Mouse (Mus musculus) heart, postnatal 25 days (tissue): ENCODE results near the gene Arhgap19. TPM values are rescaled to one million over a fixed set of nuclear protein-coding genes. Genes with fewer than 3 reads are reported as not detected.

Source experiments
- DNase-seq: peaks from one replicate; pipeline ENCODE4 v3.0.0; 2022; ENCODE audit warnings: low spot score
- intact Hi-C: fragments of 180-260 bp; cut with DNase I; formaldehyde crosslinking; loops from one replicate; pipeline ENCODE4 v1.15.1; 2025
- total RNA-seq, 2 experiments: library from RNA; stranded (reverse); gene quantifications; 2 replicates each; pipeline ENCODE4 v1.2.3; 2021

Gene Arhgap19
- total RNA-seq, 2 experiments from 2014 or later = 1.6 to 1.8 TPM

GRCm38 (mm10) chr19:41759765-41760164 lies 42.1 kb downstream of the Arhgap19 start:
- no peak for DNase-seq
- intact Hi-C loops = loop anchor here (10.0 kb wide), 2 partner anchors 445 to 675 kb away; no protein-coding TSS in a partner anchor

- intact Hi-C loops = no loop called here
- no peak for DNase-seq
Measured at GRCm38 (mm10) chr19:41759270-41759669, 42.6 kb downstream of the Arhgap19 start.

- intact Hi-C loops = no loop called here
- DNase-seq = no peak
Measured at GRCm38 (mm10) chr19:41754760-41755159, 47.1 kb downstream of the Arhgap19 start.

DNA sequence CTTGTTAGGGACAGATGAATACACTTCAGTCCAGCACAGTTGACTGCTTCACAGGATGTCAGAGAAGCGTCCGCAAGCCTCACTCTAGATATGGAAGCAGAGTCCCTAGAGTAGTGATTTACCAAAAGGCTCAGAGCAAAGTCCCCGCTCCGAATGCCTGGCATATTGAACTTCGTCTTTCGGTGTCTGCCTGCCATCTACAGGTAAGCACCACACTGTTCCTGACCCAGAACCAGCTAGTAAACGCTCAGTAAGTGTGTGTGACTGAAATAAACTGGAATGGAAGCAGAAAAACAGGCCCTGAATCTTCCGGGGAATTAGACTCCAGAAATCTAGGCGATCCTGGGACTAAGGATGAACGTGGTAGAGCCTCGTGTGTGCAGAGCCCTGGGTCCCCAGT lies 49.9 kb downstream of the Arhgap19 start:
- intact Hi-C loops = no loop called here

DNA sequence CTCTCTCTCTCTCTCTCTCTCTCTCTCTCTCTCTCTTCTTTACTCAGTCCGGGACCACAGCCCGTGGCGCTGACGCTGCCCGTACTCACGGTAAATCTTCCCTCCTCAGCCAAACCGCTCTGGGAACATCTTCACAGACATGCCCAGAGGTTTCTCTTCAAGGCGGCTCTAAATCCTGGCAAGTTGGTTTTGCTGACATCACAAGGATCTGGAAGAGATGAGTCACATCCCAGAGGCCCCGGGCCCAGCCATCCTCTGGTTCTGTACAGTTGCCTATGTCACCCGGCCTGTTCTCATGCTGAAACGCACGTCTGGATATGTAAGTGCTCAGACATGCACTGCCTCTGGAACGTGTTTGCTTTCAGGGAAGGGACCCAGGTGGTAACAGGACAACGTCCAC lies 54.4 kb downstream of the Arhgap19 start:
- intact Hi-C loops = no loop called here

More for the DNA sequence above, 49.9 kb downstream of the Arhgap19 start:
- no peak for DNase-seq

DNA sequence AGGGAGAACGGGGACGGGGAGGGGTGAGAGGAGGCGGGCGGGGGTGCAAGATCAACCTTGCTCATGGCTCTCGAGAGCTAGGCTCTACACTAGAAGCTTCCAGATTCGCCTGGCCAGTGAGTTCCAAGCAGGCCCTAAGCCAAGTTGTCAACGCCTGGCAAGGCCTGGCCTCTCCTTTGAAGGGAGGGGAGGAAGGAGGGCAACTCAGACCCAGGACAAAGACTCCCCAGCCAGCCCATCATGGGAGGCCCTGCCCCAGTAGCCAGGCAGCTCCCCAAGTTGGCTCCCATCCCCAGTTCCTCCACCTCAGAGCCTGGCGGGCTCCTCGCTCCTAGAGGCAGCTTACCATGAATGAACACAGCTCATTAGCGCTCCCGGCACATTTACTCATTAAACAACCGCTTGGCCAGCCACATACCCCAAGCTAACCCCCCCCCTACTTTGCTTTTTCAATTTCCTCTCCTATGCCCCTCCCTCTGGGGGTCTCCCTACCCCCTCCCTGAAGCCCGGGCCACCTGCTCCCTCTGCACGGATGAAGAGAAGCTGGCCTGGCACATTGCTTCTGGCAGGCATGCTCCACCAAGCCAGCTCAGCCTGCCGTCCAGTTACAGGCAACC lies 55.8 kb downstream of the Arhgap19 start:
- peak; percentile 7 for DNase-seq
- intact Hi-C loops = no loop called here

More for the DNA sequence above, 54.4 kb downstream of the Arhgap19 start:
- DNase-seq = no peak

DNA sequence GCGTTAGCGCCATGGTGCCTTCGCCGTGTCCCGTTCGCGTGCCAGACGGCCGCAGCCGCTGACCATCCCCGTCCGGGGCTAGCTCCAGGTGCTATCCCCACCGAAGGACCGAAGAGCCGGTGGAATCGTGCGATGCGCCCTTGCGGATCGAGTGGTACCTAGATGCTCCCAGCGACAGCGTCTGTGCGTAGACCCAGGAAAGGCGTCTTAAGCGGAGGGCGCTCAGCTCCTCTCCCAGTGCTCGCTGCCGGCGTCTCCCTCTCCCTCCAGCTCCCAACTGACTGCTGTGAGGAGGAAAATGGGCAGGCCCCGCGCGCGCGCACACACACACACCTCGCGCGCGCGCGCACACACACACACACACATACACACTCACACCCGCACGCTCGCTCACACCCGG lies 58.5 kb downstream of the Arhgap19 start, which contains the start of gene Slit1:
TSS of gene Slit1 (minus strand) at position 270 of the 400 bp plus-strand sequence.
- intact Hi-C loops = no loop called here
- DNase-seq = no peak

DNA sequence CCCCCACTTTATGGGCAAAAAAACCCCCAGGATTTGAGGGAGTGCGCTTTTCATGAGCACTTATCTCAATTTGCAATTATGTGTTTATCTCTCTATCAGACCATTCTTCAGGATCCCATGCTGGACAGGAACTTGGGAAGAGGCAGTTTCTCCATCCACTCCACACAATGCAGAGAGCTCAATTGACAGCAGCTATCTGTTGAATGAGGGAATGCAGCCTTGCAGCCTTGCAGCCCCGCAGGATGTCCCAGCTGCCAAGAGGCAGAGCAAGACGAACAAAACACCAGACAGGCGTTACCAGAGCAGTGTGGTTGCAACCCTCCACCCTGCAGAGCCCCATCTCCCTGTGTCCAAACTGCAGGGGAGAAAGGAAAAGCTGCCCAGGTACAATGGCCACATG lies 63.0 kb downstream of the Arhgap19 start:
- no peak for DNase-seq
- intact Hi-C loops = no loop called here

GRCm38 (mm10) chr19:41738429-41738805 lies 63.4 kb downstream of the Arhgap19 start:
- intact Hi-C loops = no loop called here
- no peak for DNase-seq

- intact Hi-C loops = no loop called here
- DNase-seq = no peak
Measured at GRCm38 (mm10) chr19:41737657-41738428, 64.0 kb downstream of the Arhgap19 start.

DNA sequence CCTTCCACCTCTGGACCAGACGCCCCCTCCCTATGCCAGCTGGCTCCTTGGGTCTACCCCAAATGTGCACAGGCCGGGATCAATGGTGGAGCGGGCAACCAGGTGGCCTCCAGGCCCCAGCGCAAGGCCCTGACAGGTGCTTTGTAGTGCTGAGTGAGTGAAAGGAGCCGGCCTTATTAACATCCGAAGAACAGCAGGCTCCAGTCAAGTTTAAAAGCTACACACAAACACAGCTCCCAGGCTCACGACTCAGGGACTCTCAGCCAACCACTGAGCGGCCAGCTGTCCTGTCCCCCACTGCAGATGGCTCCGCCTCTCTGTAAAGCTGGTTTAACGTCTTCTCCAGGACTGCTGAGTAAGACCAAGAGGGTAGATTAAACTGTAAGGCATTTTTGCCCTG lies 67.2 kb downstream of the Arhgap19 start:
- intact Hi-C loops = no loop called here

GRCm38 (mm10) chr19:41725491-41725890 lies 76.4 kb downstream of the Arhgap19 start:
- DNase-seq = no peak
- intact Hi-C loops = no loop called here

More for the DNA sequence above, 67.2 kb downstream of the Arhgap19 start:
- no peak for DNase-seq

DNA sequence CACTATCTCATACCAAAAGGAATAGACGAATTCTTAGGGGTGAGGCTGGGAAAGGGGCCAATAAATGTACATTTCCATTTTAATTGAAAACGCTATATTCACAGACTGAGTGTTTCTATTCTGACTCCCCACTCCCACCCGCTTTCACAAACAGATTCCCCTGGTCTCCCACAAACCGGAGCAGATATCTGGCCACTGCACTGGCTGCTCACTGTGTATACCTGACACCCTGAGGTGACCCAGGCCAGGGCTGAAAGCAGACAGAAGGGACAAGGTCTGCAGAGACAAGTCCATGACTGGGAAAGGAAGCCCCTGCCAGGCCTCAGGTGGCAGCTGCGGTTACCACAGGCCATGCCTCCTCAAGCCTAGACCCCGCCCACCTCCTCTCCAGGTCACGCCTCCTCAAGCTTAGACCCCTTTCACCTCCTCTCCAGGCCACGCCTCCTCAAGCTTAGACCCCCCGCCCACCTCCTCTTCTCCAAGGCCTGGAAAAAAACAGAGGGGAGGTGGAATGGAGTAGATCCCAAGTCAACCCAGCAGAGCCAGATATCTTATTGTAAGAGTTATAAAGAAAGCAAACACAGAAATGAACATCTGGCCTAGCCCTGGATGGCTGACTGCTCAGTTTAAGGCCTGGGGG lies 76.9 kb downstream of the Arhgap19 start:
- intact Hi-C loops = no loop called here
- DNase-seq = no peak

DNA sequence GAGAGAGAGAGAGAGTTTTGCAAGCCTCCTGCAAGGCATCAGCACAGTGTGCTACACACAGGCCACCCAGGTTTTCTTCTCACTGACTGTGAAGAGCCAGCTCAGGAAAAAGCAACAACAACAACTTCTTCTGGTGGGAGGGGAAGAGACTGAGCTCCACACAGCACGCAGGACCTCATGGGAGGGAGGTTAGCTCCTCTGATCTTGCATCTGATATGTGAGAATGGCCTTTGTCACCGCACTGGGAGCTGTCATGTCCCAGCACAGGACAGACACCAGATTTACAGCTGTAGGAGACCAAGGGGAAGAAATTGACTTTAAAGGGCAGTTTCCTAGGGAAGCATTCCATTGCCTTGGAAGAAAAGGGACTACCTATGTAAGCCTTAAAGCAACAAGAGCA lies 78.5 kb downstream of the Arhgap19 start:
- DNase-seq = no peak
- intact Hi-C loops = no loop called here

- DNase-seq = no peak
- intact Hi-C loops = no loop called here
Measured at GRCm38 (mm10) chr19:41719436-41719835, 82.4 kb downstream of the Arhgap19 start.

Other genes with a start within 250 kb of the Arhgap19 start
- 10 to 100 TPM in 1 of 2 experiments, 1 to 10 TPM in 1; 7.9 to 10.1 TPM for gene Gm340, start 219.7 kb downstream of the Arhgap19 start, total RNA-seq
- under 1 TPM; 0.17 to 0.31 TPM for gene Slit1, start 58.4 kb downstream of the Arhgap19 start, total RNA-seq
- 1 to 10 TPM; 3.7 to 4.9 TPM for gene Frat1, start 27.9 kb upstream of the Arhgap19 start, total RNA-seq
- 1 to 10 TPM; 5.6 to 5.8 TPM for gene Frat2, start 46.1 kb upstream of the Arhgap19 start, total RNA-seq
- gene Rrp12, start 94.1 kb upstream of the Arhgap19 start, total RNA-seq = 10 to 100 TPM; 14.1 to 15.5 TPM
- 100 to 1,000 TPM in 1 of 2 experiments, 10 to 100 TPM in 1; 98.5 to 103 TPM for gene Pgam1, start 109.9 kb upstream of the Arhgap19 start, total RNA-seq
- gene Exosc1, start 131.4 kb upstream of the Arhgap19 start, total RNA-seq = 10 to 100 TPM; 10.8 to 12.4 TPM
- gene Zdhhc16, start 131.4 kb upstream of the Arhgap19 start, total RNA-seq = 10 to 100 TPM; 17.1 to 17.6 TPM
- 10 to 100 TPM; 13.2 to 17.2 TPM for gene Mms19, start 179.1 kb upstream of the Arhgap19 start, total RNA-seq
- 10 to 100 TPM; 22.3 to 23.8 TPM for gene Ubtd1, start 179.7 kb upstream of the Arhgap19 start, total RNA-seq
- gene Ankrd2, start 234.0 kb upstream of the Arhgap19 start, total RNA-seq = not detected
- gene Hoga1, start 243.6 kb upstream of the Arhgap19 start, total RNA-seq = 1 to 10 TPM; 1.1 to 1.7 TPM